Mouse (Mus musculus): ENCODE measurements around the gene Plxna2. TPM values are rescaled to one million over a fixed set of nuclear protein-coding genes. Genes with fewer than 3 reads are reported as not detected.

The Plxna2 gene
- total RNA-seq, 1 experiment from 2014 or later: 15.2 TPM

GRCm38 (mm10) chr1:194764951-194765350, 146.9 kb downstream of the Plxna2 start:
- no peak for DNase-seq

GRCm38 (mm10) chr1:194768799-194769198, 150.8 kb downstream of the Plxna2 start:
- DNase-seq: no peak

GRCm38 (mm10) chr1:194772053-194772452, 154.0 kb downstream of the Plxna2 start:
- DNase-seq: no peak

- DNase-seq: no peak
Observed at GRCm38 (mm10) chr1:194773899-194774298, 155.9 kb downstream of the Plxna2 start.

GRCm38 (mm10) chr1:194774350-194774749, 156.3 kb downstream of the Plxna2 start:
- DNase-seq: no peak

- DNase-seq: no peak
Observed at GRCm38 (mm10) chr1:194774754-194775153, 156.7 kb downstream of the Plxna2 start.

- DNase-seq: no peak
Observed at GRCm38 (mm10) chr1:194775656-194776374, 157.8 kb downstream of the Plxna2 start.

- DNase-seq: no peak
Observed at GRCm38 (mm10) chr1:194776510-194777244, 158.7 kb downstream of the Plxna2 start.

GRCm38 (mm10) chr1:194777608-194778007, 159.6 kb downstream of the Plxna2 start:
- no peak for DNase-seq

- DNase-seq: no peak
Observed at GRCm38 (mm10) chr1:194780392-194780791, 162.4 kb downstream of the Plxna2 start.

- no peak for DNase-seq
Observed at GRCm38 (mm10) chr1:194780794-194781390, 162.9 kb downstream of the Plxna2 start.

- no peak for DNase-seq
Observed at GRCm38 (mm10) chr1:194781556-194781955, 163.5 kb downstream of the Plxna2 start.

- DNase-seq: no peak
Observed at GRCm38 (mm10) chr1:194782325-194782724, 164.3 kb downstream of the Plxna2 start.

GRCm38 (mm10) chr1:194787626-194788025, 169.6 kb downstream of the Plxna2 start:
- DNase-seq: no peak

GRCm38 (mm10) chr1:194793226-194793924, 175.4 kb downstream of the Plxna2 start:
- no peak for DNase-seq

GRCm38 (mm10) chr1:194795316-194795715, 177.3 kb downstream of the Plxna2 start:
- no peak for DNase-seq

- DNase-seq: no peak
Observed at GRCm38 (mm10) chr1:194797843-194798242, 179.8 kb downstream of the Plxna2 start.

- DNase-seq: no peak
Observed at GRCm38 (mm10) chr1:194798511-194798910, 180.5 kb downstream of the Plxna2 start.

GRCm38 (mm10) chr1:194808261-194808660, 190.2 kb downstream of the Plxna2 start:
- no peak for DNase-seq

GRCm38 (mm10) chr1:194808681-194809080, 190.7 kb downstream of the Plxna2 start:
- no peak for DNase-seq

- no peak for DNase-seq
Observed at GRCm38 (mm10) chr1:194809600-194809999, 191.6 kb downstream of the Plxna2 start.

- DNase-seq: no peak
Observed at GRCm38 (mm10) chr1:194814187-194814586, 196.2 kb downstream of the Plxna2 start.

- no peak for DNase-seq
Observed at GRCm38 (mm10) chr1:194815547-194815946, 197.5 kb downstream of the Plxna2 start.

All from adrenal gland, postnatal 14 days (tissue).